Mouse (Mus musculus): ENCODE data around the gene Mogat2.
A peak's percentile ranks its signal among the peaks of the same experiment; 100 is the strongest.

The Mogat2 gene

DNA sequence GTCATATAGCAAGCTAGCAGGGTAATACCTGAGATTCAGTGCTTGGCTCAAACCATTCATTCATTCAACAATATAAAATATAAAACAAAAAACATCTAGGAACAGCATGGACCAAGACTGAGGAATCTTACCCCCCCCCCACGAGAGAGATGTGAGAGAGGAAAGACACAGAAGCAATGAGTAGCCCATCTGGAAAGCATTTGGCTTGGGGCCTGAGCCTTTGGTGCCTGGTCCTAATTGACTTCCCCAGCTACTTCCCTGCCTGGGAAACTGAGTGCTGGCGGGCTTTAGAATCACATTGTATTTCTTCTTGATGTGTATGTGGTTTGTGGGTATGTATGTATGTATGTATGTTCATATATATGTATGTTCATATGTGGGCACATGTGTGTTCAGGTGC is 2.8 kb downstream of the Mogat2 start:
- DNase-seq (ENCODE audit: low spot score in 2 of 2), result no peak

DNA sequence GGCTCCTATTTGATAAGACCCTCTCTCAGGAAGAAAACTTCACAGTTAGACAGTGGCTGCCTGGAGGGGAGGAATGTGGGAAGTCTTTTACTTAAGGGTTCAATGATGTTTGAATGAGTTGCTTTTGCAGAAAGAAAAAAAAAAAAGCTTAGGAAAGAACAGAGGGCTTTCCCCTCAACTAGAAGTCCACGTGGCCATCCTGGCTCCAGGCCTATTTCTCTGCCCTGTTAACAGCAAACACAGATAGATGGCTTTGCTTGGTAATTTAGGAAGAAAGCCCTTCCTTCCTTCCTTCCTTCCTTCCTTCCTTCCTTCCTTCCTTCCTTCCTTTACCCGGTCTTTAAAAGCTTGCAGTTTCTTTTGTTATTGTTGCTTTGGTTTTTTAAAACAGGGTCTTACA is 3.5 kb downstream of the Mogat2 start:
- no peak for DNase-seq (ENCODE audit: low spot score in 2 of 2)

DNA sequence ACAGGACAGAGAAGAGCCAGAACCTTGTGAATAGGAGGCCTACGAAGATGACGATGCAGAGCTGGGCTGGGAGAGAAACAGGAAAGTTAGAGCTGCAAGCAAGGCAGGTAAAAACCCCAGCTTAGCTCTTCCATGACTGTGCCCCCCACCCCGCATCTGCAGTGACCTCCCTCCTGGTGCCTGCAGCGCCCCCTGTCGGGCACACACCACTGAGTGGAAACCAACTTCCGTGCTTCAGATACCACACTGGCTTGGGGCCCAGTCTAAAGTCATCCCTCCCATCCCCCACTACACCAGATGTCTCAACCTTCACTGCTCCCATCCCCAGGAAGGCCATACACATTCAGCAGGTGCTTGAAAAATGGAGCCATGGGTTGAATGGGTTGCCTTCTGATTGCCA is 5.8 kb downstream of the Mogat2 start:
- no peak for DNase-seq (ENCODE audit: low spot score in 2 of 2)

DNA sequence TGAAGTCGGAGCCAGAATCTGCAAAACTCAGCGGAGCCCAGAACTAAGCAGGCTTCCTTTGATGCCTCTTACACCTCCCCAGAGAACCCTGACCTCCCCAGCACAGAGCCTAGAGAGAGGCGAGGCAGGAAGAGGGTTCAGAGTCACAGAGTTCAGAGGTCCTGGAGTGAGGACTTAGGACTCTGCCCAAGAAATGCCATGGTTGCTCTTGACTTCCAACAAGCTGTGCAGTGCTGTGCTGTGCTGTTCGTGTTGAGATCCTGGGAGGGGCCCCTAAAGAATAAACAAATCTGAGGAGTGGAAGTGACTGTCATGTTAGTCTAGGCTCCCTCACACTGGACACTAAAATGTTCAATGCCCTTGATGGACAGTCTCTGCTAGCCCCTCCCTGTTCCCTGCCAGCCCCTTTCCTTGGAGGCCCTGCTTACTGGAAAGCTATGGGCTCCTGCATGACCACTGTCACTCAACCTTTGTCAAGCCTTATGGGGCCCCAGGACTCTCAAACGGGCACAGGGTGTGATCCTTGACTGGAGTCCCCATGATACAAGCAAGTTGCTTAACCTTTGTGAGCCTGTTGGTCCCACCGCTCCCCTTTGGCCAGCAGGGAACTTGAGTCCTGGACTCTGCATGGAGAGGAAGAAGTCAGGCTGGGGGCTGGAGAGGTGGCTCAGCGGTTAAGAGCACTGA is 8.2 kb downstream of the Mogat2 start:
- DNase-seq (ENCODE audit: low spot score in 2 of 2), result no peak

DNA sequence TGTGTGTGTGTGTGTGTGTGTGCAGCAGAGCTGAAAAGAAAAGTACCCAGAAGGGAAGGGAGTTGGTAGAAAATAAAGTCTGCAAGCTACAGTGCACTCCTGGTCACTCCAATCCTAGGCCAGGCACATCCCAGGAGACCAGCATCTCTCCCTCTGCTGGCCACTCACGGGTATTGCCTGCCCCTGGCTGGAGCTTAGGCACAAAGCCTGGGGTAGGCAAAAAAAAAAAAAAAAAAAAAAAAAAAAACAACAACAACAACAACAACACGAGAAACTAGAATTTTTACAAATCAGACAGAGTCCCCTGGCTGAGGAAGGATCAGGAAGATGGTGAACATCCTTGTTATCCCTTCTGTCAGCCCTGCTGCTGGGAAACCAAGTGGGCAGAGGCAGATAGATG is 9.0 kb downstream of the Mogat2 start:
- peak in 1 of 2 experiments; percentile 30 for DNase-seq (ENCODE audit: low spot score in 2 of 2)

DNA sequence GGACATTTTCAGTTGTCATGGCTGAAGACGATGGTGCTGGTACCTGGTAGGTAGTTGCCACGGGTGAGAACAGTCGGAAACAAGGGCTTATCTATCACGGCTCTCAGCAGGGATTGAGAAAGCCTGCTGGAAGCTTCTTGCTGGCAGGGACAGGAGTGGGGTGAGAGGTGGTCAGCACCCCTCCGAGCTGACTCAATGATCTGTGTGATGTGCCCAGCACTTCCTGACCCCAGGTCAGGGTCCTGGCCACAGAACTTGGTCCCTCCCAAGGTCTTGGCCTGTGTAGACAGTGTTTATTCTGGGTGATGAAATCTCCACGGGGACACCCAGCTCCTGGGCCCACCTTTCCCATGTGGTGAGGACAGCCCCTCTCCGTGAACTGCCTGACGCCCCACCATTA is 9.6 kb downstream of the Mogat2 start:
- DNase-seq (ENCODE audit: low spot score in 2 of 2), result no peak

DNA sequence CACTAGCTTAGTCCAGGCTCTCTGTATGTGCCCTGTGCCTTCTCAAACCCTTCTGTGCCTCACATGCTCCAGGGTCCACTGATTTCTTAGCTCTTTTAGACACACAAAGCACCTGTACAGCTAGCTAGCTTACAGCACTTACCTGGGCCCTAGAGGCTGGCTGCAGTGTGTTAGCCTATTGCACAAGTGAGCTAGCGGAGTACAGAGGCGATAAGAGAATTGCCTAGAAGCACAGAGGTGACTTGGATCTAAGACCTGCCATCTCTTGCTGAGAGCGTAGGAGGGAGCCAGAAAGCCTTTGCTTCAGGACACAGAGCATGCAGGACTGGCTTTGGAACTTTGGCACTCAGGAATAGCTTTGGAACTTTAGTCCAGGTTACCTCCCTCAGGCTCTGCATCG is 11.2 kb downstream of the Mogat2 start:
- DNase-seq (ENCODE audit: low spot score in 2 of 2), result no peak

DNA sequence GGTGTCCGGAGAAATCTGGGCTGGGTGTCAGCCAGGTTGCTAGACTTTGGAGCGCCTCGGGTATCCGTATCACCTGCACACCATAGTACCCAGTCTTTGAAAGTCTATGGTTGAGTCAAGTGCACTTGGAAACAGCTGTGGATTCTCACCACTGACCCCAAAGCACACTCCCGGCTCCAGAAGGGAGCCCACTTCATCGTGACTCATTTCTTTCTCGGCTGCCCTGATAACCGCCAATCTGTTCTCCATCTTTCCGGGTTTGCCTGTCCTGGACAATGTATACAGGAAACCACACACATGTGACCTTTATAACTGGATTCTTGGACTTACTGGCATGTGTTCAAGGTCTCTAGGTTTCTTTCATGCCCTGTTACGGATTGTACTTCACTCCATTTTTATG is 11.8 kb downstream of the Mogat2 start:
- DNase-seq (ENCODE audit: low spot score in 2 of 2), result no peak

DNA sequence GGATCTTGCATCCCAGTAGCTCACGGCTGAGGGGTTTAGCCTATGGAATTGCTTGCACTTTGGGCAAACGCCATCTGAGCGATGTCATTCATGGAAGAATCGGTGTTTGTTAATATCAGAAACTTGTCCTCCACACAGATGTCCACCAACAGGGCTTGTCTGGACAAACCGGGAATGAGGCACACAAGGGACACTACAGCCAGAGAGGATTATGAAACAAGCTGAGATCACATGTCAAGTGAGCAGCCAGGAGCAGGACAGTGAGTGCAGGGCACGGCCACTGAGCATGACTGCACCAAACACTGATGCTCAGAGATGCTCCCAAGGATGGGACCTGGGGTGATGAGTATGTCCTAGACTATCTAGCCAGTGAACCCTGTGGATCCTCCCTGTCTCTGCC is 13.0 kb downstream of the Mogat2 start:
- peak; percentile 54 to 70 for DNase-seq (ENCODE audit: low spot score in 2 of 2)

DNA sequence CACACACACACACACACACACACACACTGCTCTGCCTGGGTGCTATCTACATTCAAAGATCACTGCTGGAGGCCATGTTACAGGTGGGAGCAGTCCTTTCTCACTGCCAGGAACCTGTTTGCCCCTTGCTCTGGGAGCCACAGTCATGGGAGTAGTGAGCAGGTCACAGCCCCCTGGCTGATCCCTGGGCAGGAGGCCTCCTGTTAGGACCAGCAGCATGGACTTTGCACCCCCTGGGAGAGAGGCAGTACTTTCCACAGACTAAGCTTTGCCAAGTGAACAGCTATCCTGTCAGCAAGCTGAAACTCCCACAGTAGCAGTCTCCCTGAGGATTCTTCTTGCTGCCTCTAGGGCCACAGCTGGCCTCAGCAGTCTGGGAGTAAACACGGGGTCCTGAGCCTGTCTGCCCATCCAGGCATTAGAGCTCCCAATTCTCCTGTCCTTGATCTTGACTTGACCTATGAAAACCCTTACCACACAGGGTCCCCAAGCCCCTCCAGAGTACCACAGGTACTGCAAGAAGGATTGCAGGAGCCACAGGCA is 13.7 kb downstream of the Mogat2 start:
- DNase-seq (ENCODE audit: low spot score in 2 of 2), result no peak

DNA sequence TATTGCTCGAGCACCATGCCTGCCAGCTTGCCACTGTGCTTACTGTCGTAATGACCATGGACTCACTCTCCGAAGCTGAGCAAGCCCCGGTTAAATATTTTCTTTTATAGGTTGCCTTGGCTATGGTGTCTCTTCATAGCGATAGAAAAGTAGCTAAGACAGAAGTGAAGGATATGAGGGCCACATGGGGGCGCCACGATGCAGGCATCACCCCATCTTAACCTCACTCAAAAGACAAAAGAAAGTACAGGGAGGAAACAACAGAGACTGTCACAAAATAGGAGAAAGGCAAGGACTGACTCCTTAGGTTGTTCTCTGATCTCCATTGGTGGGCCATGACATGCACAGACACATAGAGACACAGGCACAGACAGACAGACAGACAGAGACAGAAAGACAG is 14.2 kb downstream of the Mogat2 start:
- no peak for DNase-seq (ENCODE audit: low spot score in 2 of 2)

DNA sequence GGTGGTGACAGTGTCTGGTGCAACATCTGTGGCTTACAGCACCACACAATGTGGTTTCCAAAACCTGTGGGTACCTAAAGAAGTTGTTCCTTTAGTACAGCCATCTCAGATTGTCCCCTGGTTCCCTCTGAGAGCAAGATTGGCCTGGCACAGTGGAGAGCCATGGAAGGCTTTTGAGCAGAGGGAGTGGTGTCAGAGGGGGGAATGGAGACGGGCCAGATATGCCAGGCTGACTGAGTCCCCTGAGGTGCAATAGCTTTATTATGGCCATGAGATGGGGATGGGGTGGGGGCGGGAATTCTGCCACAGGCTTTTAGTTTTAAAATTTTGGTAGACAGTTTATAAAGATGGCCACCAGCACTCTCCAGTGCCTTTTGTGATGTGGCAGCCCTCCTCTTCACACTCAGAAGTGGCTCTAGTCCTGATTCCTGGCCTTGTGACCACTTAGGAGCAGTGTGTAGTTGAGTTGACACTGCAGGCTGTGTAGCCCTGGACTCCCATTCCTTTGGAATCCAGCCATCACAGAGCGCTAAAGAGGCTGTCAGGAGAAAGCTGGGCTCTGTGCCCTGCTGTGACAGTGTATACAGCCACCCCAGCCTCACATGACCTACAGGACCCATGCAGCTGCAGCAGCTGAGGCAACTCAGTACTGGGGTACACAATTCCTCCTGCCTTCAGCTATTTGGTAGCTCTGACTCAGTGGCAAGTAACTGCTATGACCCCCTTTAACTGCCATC is 20.9 kb downstream of the Mogat2 start:
- peak; percentile 79 to 82 for DNase-seq (ENCODE audit: low spot score in 2 of 2)

DNA sequence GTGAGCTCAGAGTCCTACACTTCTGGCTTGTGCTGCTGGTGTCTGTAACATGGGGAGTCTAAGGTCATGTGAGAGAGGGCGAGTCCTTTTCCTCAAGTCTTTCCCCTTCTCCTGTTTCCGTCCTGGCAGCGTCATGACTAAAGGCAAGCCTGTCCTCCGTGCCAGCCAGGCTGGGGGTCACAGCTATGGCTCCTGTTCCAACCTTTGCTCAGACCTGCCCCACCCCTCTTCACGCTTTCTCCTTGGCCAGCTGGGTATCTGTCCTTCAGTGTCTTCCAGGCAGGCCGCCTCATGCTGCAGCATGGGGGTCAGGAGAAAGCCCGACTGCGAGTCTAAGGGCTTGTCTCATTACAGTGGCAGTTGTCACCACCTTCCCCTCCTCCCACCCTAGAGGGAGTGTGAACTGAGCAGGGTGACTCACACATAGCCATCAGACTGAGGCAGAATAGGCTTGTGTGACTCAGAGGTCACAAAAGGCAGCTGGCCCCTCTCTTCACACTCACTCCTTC is 23.0 kb downstream of the Mogat2 start:
- DNase-seq (ENCODE audit: low spot score in 2 of 2), result peak; percentile 40 to 55

DNA sequence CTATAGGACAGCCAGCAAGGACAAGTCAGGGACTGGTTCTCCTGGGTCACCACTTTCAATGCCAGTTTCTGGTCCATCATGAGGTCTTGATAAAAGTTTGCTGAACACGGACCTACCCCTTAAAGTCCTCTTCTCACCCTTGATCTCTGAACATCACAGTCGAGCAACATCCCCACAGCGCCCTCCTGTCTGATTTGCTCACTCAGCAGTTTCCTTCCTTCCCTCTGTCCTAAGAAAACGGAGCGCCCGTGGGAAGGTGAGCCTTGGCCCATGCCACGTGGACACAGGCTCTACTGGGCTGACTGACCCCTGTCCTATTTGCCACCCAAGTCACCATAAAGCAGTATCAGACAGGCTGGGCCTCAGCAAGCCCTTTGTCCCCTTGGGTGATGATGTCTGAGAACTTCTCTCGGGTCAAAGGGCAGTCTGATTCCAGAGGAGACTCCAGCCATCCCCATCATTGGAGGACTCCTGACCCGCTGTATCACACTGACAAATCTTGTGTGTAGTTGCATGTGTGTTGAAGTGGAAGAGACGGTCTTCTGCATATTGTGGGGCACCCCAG is 23.7 kb downstream of the Mogat2 start:
- DNase-seq (ENCODE audit: low spot score in 2 of 2), result no peak

DNA sequence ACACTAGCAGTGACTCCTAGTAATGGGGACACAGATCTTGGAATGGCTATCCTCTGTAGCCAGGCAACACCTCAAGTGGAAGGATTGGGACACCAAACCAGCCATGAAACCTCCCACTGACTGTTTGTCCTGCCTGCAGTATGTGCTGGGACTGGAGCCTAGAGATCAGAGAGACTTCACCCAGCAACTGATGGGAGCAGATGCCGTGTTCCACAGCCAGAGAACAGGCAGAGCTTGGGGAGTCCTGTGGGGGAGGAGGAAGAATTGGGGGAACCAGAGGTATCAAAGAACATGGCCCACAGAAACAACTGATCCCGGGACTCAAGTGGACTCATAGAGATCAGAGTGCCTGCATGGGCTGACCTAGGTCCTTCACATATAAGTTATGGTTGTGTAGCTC is 24.7 kb downstream of the Mogat2 start:
- DNase-seq (ENCODE audit: low spot score in 2 of 2), result no peak

DNA sequence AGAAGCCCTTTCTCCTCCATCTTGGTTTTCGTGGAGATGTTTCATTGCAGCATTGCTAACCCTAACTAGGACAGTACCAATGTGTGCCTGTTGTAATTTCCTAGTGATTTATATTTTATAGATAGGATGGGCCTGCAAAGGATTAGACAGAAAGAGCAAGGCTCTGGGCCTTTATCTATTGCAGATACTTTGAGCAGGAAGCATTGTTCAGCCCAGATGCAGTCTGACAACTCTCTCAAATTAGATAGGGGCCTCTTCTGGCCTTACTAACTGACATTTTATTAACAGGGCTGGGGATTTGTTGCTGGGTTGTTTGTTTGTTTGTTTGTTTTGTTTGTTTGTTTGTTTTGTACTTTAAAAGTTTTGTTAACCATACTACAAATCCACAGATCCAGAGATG is 25.4 kb downstream of the Mogat2 start:
- no peak for DNase-seq (ENCODE audit: low spot score in 2 of 2)

DNA sequence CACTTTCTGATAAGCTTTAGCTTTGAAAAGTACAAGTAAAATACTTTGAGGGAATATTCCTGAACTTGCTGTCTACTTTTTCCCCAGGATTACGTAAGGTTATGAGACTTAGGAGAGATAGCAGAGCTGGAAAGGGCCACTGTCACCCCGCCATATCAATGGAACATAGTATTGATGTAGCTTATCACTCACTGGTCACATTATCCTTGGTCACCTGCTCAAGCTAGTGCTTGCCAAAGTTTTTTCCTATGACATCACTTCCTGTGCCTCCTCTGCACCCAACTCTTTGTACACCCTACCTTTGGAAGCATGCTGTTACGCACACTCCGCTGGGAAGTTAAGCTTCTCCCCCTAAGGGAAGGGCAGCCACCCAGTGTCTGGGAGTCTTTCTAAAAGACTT is 29.7 kb downstream of the Mogat2 start:
- DNase-seq (ENCODE audit: low spot score in 2 of 2), result no peak

DNA sequence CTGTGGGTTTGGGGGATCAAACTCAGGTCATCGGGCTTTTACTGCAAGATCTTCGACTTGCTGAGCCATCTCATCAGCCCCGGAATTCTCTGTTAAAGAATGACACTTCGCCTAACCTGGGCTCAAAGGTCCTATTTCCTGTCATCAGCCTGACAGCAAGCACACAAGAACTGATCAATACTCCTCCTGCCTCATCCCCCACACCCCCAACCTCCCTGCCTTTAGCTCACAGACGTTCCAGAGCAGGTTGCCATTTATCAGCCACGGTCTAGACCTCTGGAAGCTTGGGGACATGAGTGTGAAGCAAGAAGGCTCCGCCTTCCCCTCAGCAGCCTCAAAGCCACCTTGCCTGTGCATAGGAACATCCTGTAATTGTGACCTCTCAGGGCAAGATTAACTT is 32.1 kb downstream of the Mogat2 start:
- no peak for DNase-seq (ENCODE audit: low spot score in 2 of 2)

DNA sequence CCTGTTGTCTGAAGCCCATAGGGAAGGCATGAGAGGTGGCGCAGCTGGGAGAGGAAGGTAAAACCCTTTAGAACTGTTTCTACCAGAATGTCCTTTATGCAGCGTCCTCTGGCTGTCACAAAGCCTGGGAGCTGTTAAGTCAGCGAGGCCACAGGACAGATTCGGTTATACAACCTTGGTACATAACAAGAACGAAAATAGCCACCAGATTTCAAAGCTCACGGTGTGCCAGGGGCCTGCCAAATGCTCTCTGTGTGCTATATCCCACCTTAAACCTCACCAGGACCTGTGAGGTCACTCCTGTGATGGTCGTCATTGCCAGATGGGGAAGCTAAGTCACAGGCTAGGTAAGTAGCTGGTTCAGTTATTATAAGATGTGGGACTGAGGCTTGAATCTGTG is 36.3 kb downstream of the Mogat2 start:
- peak; percentile 61 to 76 for DNase-seq (ENCODE audit: low spot score in 2 of 2)

DNA sequence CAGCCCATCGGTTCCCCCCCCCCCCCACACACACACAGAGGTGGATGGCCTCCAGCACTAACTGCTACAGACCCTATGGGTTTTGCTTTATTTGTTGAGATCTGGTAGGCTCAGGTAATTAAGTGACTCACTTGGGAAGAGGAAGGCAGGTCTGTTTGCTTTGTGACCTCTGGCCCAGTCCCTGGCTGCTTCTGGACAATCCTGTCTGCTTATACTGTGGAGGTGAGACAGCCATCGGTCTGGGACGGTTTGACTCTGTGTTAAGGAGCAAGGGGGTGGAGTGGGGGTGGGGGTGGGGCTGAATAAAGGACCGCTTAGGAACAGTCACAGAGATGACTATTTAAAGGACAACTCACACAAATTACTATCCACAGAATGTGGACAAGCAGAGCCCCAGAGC is 38.1 kb downstream of the Mogat2 start:
- no peak for DNase-seq (ENCODE audit: low spot score in 2 of 2)

DNA sequence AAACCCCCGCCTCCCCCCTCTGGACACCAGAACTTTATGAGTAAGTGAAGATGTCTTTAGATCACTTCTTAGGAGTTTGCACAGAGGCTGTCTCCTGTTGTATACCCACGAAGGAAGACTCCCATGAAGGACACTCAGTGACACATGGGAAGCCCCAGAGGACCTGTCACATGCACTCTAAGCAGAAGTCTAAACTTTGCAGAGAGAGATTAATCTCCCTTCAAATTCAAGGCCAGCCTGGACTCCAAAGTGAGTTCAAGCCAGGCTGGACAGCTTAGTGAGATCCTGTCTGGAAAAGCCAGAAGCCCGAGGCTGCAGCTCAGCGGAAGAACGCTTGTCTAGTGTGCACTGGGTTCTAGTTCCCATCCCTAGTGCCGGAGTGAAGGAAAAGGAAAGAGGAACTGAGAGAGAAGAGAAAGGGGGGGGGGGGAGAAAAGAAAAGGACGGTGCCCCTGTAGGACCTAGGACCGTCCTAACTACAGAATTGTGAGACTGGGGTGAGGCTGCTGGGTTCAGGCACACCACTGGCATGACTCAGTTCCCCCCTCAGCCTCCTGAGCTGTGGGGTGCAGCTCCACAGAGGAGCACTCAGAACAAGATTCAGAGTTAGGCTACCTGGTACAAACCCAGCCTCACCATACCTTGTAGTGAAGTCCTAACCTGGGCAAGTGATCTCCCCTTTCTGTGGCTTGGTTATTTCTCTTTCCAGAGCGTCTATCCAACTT is 38.8 kb downstream of the Mogat2 start:
- no peak for DNase-seq (ENCODE audit: low spot score in 2 of 2)

DNA sequence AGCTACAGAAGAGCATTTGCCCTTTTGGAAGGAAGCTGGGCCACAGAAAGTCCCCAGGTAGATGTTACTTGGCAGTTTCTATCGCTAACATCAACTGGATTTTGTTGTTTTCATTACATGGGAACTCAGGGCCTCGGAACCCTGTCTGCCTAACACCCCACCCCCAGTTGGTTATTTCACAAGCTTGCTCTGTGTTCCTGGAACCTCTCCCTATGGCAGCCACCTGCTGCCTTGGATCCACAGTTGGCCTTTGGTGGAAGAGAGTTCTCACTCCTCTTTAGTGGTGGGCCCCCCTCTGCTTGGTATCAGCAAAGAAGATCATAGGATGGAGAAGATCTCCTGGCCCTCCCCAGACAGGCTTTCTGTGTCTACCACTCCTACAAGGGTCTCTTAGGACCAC is 39.6 kb downstream of the Mogat2 start:
- no peak for DNase-seq (ENCODE audit: low spot score in 2 of 2)
